Mouse (Mus musculus) heart, adult 9 months (tissue): Measurements from ENCODE around the gene AU018091.
"Not testable (repeated sequence)": the region's sequence is repeated elsewhere in the genome, so short reads cannot be mapped to it uniquely, and the experiment has no call there.

Source experiments
- DNase-seq, 2 experiments: peaks; one replicate each; pipeline ENCODE4 v3.0.0; 2022; ENCODE audit warnings: low spot score in 2 of 2

The AU018091 gene

GRCm38 (mm10) chr7:3166270-3166669, 2.7 kb downstream of the AU018091 start:
- DNase-seq = no peak

GRCm38 (mm10) chr7:3164991-3165390, 4.0 kb downstream of the AU018091 start:
- no peak for DNase-seq

- no peak for DNase-seq
Measured at GRCm38 (mm10) chr7:3164381-3164780, 4.6 kb downstream of the AU018091 start.

GRCm38 (mm10) chr7:3150376-3150775, 18.6 kb downstream of the AU018091 start:
- no peak for DNase-seq

DNA sequence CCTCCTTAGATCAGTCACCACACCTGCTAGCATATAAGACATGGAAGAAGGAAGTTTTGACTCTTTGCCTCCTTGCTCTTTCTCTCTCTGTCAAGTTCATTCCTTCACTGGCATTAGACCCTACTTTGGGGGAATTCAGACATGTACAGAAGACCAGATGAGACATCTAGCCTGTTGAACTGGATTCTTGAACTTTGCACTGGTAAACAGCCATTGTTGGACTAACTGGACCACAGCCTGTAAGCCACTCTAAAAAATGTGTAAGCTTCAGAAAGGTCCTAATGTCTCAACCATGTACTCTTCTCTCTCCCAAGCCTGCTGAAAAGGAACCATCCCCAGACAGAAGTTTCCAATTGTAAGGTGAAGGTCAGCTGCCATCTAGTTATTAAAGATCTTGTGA, 22.9 kb downstream of the AU018091 start:
- DNase-seq = no peak

DNA sequence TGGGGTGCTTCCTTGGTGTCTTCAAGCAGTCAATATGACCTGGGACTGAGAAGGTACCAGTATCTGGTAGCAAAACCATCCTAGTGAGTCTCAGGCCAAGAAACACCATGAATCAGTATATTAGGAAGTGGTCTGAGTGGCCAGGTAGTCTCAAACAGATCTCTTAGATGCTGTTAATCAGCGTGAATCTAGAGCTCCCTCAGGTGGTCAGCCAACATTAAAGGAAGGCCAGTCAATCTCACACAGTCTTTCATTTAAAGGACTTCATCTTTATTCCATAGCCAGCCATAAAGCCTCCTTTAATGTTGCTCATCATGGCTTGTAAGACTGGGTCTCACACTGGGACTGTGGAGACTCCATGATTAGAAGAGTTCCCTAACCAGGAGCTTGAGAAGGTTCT, 25.7 kb downstream of the AU018091 start:
- no peak for DNase-seq

GRCm38 (mm10) chr7:3135606-3136005, 33.4 kb downstream of the AU018091 start:
- DNase-seq = no peak

GRCm38 (mm10) chr7:3134654-3135053, 34.3 kb downstream of the AU018091 start:
- DNase-seq = no peak

GRCm38 (mm10) chr7:3130342-3130741, 38.7 kb downstream of the AU018091 start:
- no peak for DNase-seq

DNA sequence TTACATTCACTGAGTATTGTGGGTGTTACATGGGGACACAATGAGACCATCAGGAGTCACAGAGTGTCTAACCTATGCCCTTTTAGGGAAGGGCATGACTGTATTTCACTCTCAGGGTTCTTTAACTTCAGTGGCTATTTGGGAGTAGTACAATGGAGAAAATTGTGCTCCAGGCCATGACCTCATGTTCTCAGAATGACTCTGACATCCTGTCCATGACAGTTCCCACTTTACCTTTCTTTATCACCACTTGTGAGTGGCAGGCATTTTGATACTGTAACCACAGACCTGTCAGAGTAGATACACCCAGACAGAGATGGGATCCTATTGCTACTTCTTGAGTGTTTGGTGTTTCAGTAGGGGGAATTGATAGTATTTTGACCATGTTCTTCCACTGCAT, 40.4 kb downstream of the AU018091 start:
- not testable (repeated sequence) for DNase-seq

- not testable (repeated sequence) for DNase-seq
Measured at GRCm38 (mm10) chr7:3111193-3111592, 57.8 kb downstream of the AU018091 start.

DNA sequence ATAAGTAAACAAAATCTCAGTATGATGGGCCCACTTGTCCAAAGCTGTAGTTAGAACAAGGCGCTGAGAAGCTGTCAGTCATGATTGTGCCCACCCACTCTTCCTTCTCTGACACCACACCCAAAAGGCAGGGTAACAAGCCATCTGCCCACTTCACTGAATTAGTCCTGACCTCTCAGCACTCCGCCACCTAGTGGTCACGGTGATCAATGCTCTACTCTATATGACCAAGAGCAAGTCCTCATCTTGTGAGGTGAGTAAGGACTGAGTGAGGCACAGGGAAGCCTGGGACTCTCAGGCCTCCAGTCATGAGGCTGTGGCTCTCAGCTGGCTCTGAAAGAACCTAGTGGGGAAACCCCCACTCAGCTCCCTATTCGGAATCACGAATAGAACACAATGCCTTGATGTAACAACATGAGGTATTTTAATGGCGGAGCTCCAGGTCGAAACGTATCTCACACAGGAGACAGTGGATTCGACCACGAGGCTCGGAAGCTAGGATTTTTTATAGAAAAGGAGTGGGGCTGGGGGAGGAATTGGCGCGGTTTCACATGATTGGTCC, 62.4 kb downstream of the AU018091 start:
- not testable (repeated sequence) for DNase-seq
